Mouse (Mus musculus) G1E (cell line): ENCODE results near the gene Galr3. TPM values are rescaled to one million over a fixed set of nuclear protein-coding genes. Genes with fewer than 3 reads are reported as not detected.
"Not testable (repeated sequence)": the region's sequence is repeated elsewhere in the genome, so short reads cannot be mapped to it uniquely, and the experiment has no call there.

Experiments
- ATAC-seq: 2 replicates; pipeline ENCODE4 v1.8.0; 2016; ENCODE audit warnings: mild to moderate bottlenecking; ENCODE audit not compliant: insufficient number of reproducible peaks, poor library complexity, low FRiP score, severe bottlenecking; ENCODE audit errors: extremely low read depth
- DNase-seq: peaks from one replicate; pipeline ENCODE4 v3.0.0; 2012; ENCODE audit warnings: low spot score
- H3K27me3 ChIP-seq: 2 replicates; pipeline ENCODE4 v1.6.1; 2012; ENCODE audit warnings: mild to moderate bottlenecking, low read length, inconsistent platforms; ENCODE audit not compliant: insufficient read depth
- H3K36me3 ChIP-seq: replicated peaks from 2 replicates; pipeline ENCODE3; 2012; ENCODE audit warnings: mild to moderate bottlenecking, inconsistent platforms
- H3K4me1 ChIP-seq: 2 replicates; pipeline ENCODE4 v1.6.1; 2012; ENCODE audit warnings: low read depth, low read length, inconsistent platforms, mixed read lengths; ENCODE audit not compliant: insufficient read depth
- H3K4me3 ChIP-seq: 2 replicates; pipeline ENCODE4 v1.5.1; 2012; ENCODE audit warnings: low read depth, mild to moderate bottlenecking, inconsistent platforms, low read length, moderate library complexity, mixed read lengths
- H3K9me3 ChIP-seq: replicated peaks from 2 replicates; pipeline ENCODE4 v1.6.1; 2012; ENCODE audit warnings: inconsistent platforms
- CTCF ChIP-seq: IDR thresholded peaks from 2 replicates; pipeline ENCODE4 v1.5.1; 2012; ENCODE audit warnings: low read depth, low read length, inconsistent platforms, mixed read lengths
- GATA1 ChIP-seq: IDR thresholded peaks from 2 replicates; pipeline ENCODE4 v1.6.1; 2012; ENCODE audit warnings: borderline replicate concordance, low read length, inconsistent platforms, mixed read lengths
- GATA2 ChIP-seq: IDR thresholded peaks from 2 replicates; pipeline ENCODE4 v1.6.1; 2012; ENCODE audit warnings: low read depth, low read length, inconsistent platforms, borderline replicate concordance
- POLR2AphosphoS5 ChIP-seq: IDR thresholded peaks from 2 replicates; pipeline ENCODE4 v1.6.1; 2012; ENCODE audit warnings: low read depth, low read length, inconsistent platforms; ENCODE audit not compliant: insufficient replicate concordance
- TAL1 ChIP-seq: conservative IDR thresholded peaks from 2 replicates; pipeline ENCODE4 v1.6.1; 2012; ENCODE audit warnings: low read depth, low read length, inconsistent platforms, mixed read lengths
- polyA plus RNA-seq: library from polyadenylated mRNA; stranded (reverse); fragments of >175 nt; gene quantifications from 2 replicates; pipeline ENCODE4 v1.2.3, GENCODE M21; 2012
- total RNA-seq, 2 experiments: library from RNA; stranded (forward) in 1 of 2; stranded (reverse) in 1 of 2; fragments of 200-1000 nt in 1 of 2; fragments of >200 nt in 1 of 2; fragmentation: Nextera tagmentation in 1 of 2; gene quantifications; 2 replicates each; pipeline ENCODE4 v1.2.3; 2014 to 2017

The Galr3 gene
- total and polyA plus RNA-seq, 3 experiments = not detected

DNA sequence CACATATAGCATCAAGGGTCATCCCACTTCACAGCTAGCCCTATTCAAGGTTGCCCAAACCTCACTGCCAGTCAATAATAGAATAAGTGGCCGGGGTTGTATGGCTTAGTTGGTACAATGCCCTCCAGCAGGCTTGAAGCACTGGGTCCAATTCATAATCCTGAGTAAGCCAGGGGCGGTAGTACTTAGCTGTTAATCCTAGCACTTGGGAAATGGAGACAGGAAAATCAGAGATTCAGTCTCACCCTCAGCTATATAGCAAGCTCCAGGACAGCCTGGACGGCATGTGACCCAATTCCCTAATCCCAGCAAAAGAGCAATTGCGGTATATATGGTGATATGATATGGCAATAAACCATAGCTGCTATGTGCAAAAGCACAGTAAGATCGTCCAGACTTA is 34.6 kb upstream of the Galr3 start:
- peaks cover 48% of the 10 kb centered on the region for H3K36me3 ChIP-seq
- no peak for DNase-seq
- no peaks in the 10 kb centered on the region for H3K9me3 ChIP-seq
- no peak overlapping the region for H3K4me3 ChIP-seq
- H3K4me1 ChIP-seq = no peaks in the 10 kb centered on the region
- no peak for ATAC-seq
- peaks cover 2% of the 10 kb centered on the region; the same call in 1 of the 2 replicates for H3K27me3 ChIP-seq
- no peak for TF ChIP-seq POLR2AphosphoS5
- TF ChIP-seq TAL1 = no peak
- no peak for TF ChIP-seq CTCF
- no peak for TF ChIP-seq GATA2
- TF ChIP-seq GATA1 = no peak

DNA sequence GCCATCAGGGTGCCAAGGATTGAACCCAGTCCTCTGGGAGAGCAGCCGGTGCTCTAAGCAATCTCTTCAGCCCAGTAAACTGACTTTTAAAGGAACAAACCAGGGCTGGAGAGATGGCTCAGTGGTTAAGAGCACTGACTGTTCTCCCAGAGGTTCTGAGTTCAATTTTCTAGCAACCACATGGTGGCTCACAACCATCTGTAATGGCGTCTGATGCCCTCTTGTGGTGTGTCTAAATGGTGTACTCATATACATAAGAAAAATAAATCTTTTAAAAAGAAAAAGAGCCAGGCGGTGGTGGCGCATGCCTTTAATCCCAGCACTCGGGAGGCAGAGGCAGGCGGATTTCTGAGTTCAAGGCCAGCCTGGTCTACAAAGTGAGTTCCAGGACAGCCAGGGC is 33.8 kb upstream of the Galr3 start:
- H3K9me3 ChIP-seq, ATAC-seq, H3K4me1 ChIP-seq, DNase-seq, H3K4me3 ChIP-seq, H3K27me3 ChIP-seq: not testable (repeated sequence)
- peaks cover 41% of the 10 kb centered on the region for H3K36me3 ChIP-seq

DNA sequence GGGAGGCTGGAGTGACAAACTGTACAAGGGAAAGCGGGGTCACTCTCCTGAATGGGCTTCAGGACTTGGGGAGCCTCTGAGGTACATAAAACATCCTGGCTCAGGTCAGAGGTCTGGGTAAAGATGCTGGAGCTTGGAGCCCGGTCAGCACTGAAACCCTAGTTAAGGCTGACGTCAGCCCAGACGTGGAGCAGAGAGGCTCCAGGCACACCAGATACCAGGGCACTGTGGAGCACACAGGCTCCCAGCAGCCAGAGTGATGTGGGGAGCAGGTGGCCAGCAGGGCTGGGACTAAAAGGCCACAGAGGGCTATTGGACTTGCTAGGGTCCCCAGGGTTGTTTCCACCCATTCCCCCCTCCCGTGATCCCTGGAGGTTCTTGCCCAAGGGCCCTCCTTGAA is 32.0 kb upstream of the Galr3 start:
- peaks cover 13% of the 10 kb centered on the region; the same call in 1 of the 2 replicates for H3K27me3 ChIP-seq
- no peak for TF ChIP-seq GATA1
- no peak for TF ChIP-seq GATA2
- TF ChIP-seq TAL1 = no peak
- no peak for TF ChIP-seq POLR2AphosphoS5
- no peak for TF ChIP-seq CTCF
- H3K36me3 ChIP-seq = peaks cover 22% of the 10 kb centered on the region
- no peaks in the 10 kb centered on the region for H3K4me1 ChIP-seq
- no peak for DNase-seq
- no peak for ATAC-seq
- no peaks in the 10 kb centered on the region for H3K9me3 ChIP-seq
- H3K4me3 ChIP-seq = no peak overlapping the region

DNA sequence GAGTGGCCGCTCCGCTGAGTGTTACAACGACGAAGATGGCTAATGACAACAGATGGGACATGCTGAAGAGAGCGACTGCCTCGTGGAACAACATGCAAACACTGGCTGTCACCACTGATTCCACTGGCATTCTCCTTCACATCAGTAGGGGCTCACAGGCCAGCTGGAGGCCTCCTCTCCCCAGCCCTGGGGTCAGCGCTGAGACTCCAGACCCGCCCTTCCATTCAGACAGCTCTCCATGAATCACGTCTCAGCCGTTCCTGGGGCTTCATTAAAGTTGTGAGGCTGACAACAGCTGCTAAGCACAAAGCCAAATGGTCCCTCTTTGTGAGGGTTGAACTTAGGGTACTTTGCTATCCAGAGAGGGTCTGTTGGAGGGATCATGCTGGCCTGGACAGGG is 30.1 kb upstream of the Galr3 start:
- Histone ChIP-seq H3K9me3 (no peaks in the 10 kb centered on the region), H3K36me3 (peaks cover 4% of the 10 kb centered on the region), H3K27me3 (peaks cover 21% of the 10 kb centered on the region; the same call in 1 of the 2 replicates), H3K4me1 (no peaks in the 10 kb centered on the region), H3K4me3 (no peak overlapping the region)
- ATAC-seq (no peak), DNase-seq (no peak)
- TF ChIP-seq CTCF (no peak), GATA1 (no peak), POLR2AphosphoS5 (no peak), TAL1 (no peak)

DNA sequence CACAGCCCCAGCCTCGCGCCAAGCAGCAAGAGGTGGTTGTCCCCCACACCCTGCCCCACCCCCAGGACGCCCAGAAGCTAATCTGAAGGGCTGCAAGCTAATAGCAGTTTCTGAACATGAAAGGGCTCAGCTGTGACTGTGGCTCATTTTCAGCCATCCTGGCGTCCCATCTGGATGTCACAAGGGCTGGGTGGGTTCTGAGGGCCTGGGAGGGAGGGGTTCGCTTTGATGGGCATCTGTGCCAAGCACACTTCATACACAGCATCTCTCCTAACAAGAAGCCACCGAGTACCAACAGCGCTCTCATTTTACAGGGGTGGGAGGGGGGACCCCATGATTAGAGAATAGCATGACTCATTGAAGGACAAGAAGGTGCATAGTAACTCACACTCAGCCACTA is 28.3 kb upstream of the Galr3 start:
- DNase-seq = no peak
- no peaks in the 10 kb centered on the region for H3K36me3 ChIP-seq
- TF ChIP-seq TAL1 = no peak
- no peak for TF ChIP-seq GATA2
- H3K9me3 ChIP-seq = no peaks in the 10 kb centered on the region
- H3K4me3 ChIP-seq = no peak overlapping the region
- peaks cover 23% of the 10 kb centered on the region; the same call in 1 of the 2 replicates for H3K27me3 ChIP-seq
- H3K4me1 ChIP-seq = no peaks in the 10 kb centered on the region
- no peak for ATAC-seq

DNA sequence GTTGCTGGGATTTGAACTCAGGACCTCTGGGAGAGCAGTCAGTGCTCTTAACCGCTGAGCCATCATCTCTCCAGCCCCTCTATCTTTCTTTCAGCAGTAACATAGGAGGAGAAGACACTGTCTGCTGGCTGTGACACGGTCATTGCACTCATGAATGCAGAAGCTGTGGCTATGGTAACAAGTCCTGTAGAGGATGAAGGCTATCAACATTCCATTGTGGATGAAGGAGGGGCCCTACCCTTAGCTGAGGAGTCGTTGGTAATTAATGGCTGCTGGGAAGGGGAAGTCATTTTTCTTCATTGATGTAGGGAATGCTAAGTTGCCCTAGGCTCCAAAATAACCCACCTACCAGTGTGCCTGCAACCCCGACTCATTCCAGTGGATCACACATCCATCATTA is 23.5 kb upstream of the Galr3 start:
- ATAC-seq = no peak
- H3K9me3 ChIP-seq = no peaks in the 10 kb centered on the region
- no peak for DNase-seq
- no peak overlapping the region for H3K4me3 ChIP-seq
- H3K36me3 ChIP-seq = no peaks in the 10 kb centered on the region
- TF ChIP-seq TAL1 (no peak), GATA1 (no peak), CTCF (no peak), GATA2 (no peak), POLR2AphosphoS5 (no peak)
- H3K27me3 ChIP-seq = peaks cover 40% of the 10 kb centered on the region
- H3K4me1 ChIP-seq = no peaks in the 10 kb centered on the region

DNA sequence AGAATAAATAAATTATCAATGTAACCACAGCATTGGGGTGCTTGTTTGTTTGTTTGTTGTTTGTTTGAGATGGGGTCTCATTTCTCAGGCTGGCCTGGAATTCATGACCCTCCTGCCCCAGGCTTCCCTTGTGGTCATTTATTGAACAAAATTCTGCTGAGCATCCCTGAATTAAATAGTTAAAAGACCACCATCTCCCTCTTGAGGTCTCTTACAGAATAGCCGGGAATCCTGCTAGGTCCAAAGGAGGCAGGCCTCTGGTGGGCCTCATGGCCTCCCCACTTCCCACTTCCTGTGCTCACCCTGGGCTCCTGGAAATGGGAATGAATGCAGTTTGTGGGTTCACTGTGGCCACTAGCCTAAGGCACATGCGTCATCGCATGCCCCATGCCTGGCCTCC is 22.8 kb upstream of the Galr3 start:
- Histone ChIP-seq H3K27me3 (peaks cover 44% of the 10 kb centered on the region), H3K9me3 (no peaks in the 10 kb centered on the region), H3K4me3 (no peak overlapping the region), H3K36me3 (no peaks in the 10 kb centered on the region), H3K4me1 (no peaks in the 10 kb centered on the region)
- ATAC-seq (no peak), DNase-seq (no peak)
- TF ChIP-seq TAL1 = no peak
- no peak for TF ChIP-seq GATA2
